Mouse (Mus musculus): ENCODE results near the gene Gpr135.

GRCm38 (mm10) chr12:72036097-72036661, 34.7 kb downstream of the Gpr135 start:
- TF ChIP-seq POLR2A (IDR thresholded peaks at IDR 0.05; ENCODE audit: borderline replicate concordance, extremely low read depth, insufficient read depth, insufficient read length, poor library complexity, severe bottlenecking) (no peak), CTCF (IDR thresholded peaks at IDR 0.05; ENCODE audit: borderline replicate concordance, extremely low read depth, insufficient read depth, insufficient read length) (no peak)
